Comparison of ENCODE assay signal across 15 mouse cellular contexts in genomic region chr9:50811187-50811586, GRCm38 (mm10). TPM values are rescaled to one million over a fixed set of nuclear protein-coding genes. Genes with fewer than 3 reads are reported as not detected.
DNase-seq lines count a peak whose midpoint lies in the region; ATAC-seq and TF ChIP-seq lines count a peak whose summit lies in the region.
"Had no signal": no experiment of that assay in that cellular context is flagged by ENCODE, and none has a peak within 500 bp of the region (broad histone marks: within the 10 kb centered on the region; RNA-seq: fewer than 3 reads in every experiment).

No protein-coding gene starts in this region.

- TF ChIP-seq CTCF in heart, adult 2 months (IDR thresholded peaks at IDR 0.05): no peak
- no peak for TF ChIP-seq CTCF in G1E (IDR thresholded peaks at IDR 0.05; ENCODE audit: low read depth, low read length)
- no peak for TF ChIP-seq CTCF in hindbrain, postnatal 0 days (IDR thresholded peaks at IDR 0.05; ENCODE audit: low read depth)
- TF ChIP-seq CTCF in thymus, adult 2 months (IDR thresholded peaks at IDR 0.05; ENCODE audit: borderline replicate concordance, control insufficient read depth, extremely low read depth, insufficient read depth, low read length, poor library complexity): no peak

- no peaks in the 10 kb centered on the region for H3K9me3 ChIP-seq in G1E (replicated peaks)
- H3K9me3 ChIP-seq in liver, embryonic 15.5 days (replicated peaks): no peaks in the 10 kb centered on the region
- no peaks in the 10 kb centered on the region for H3K9me3 ChIP-seq in hindbrain, postnatal 0 days (ENCODE audit: low read length)
- H3K9me3 ChIP-seq: embryonic facial prominence, embryonic 15.5 days had no signal

- peak; percentile 34 for DNase-seq in heart, adult 11 months
- DNase-seq in heart, adult 2 months: no peak
- DNase-seq in G1E (ENCODE audit: low spot score): peak; percentile 14
- no peak for DNase-seq in hindbrain, postnatal 0 days (ENCODE audit: low spot score)
- no peak for DNase-seq in thymus, adult 2 months
- no peak for DNase-seq in retina, embryonic 14.5 days (ENCODE audit: low spot score)
- DNase-seq: cerebellum, adult 2 months; gastrocnemius, postnatal 14 days; kidney, postnatal 10 days; layer of hippocampus, adult 9-11 months; thymus, postnatal 25 days had no signal

- H3K4me1 ChIP-seq in heart, adult 2 months (ENCODE audit: control insufficient read depth, insufficient read depth, low read length): no peaks in the 10 kb centered on the region
- peaks cover 49% of the 10 kb centered on the region for H3K4me1 ChIP-seq in G1E (ENCODE audit: insufficient read depth, low read depth, low read length)
- peaks cover 81% of the 10 kb centered on the region for H3K4me1 ChIP-seq in liver, embryonic 15.5 days (replicated peaks)
- H3K4me1 ChIP-seq in hindbrain, postnatal 0 days (ENCODE audit: insufficient read depth, low read length): no peaks in the 10 kb centered on the region
- no peaks in the 10 kb centered on the region for H3K4me1 ChIP-seq in thymus, adult 2 months (replicated peaks; ENCODE audit: control insufficient read depth, insufficient read depth, low read length)
- H3K4me1 ChIP-seq: embryonic facial prominence, embryonic 15.5 days had no signal

- no peak for TF ChIP-seq EP300 in heart, adult 2 months (IDR thresholded peaks at IDR 0.05; ENCODE audit: insufficient read depth, low read depth, low read length)

- WGBS in heart, adult 2 months: 73% methylated on average over 7 of the region's 7 CpGs
- 35% methylated on average over 7 of the region's 7 CpGs for WGBS in liver, embryonic 15.5 days (ENCODE audit: insufficient replicate concordance)
- 97% methylated on average over 7 of the region's 7 CpGs for WGBS in hindbrain, postnatal 0 days
- 97% methylated on average over 7 of the region's 7 CpGs for WGBS in thymus, adult 2 months

- TF ChIP-seq POLR2A in heart, adult 2 months (IDR thresholded peaks at IDR 0.05; ENCODE audit: insufficient read depth, low read depth, low read length): no peak
- TF ChIP-seq POLR2A in thymus, adult 2 months (IDR thresholded peaks at IDR 0.05; ENCODE audit: control insufficient read depth, extremely low read depth, insufficient read depth, low read length, poor library complexity): no peak

- intact Hi-C loops in heart, adult 2 months (cut with DNase I): no loop called here

- no peaks in the 10 kb centered on the region for H3K79me2 ChIP-seq in heart, adult 2 months (replicated peaks; ENCODE audit: control insufficient read depth, insufficient read depth, low read length)

- peak overlapping the region; percentile 50 for H3K4me2 ChIP-seq in liver, embryonic 15.5 days
- H3K4me2 ChIP-seq in hindbrain, postnatal 0 days (ENCODE audit: low read depth, low read length): no peak overlapping the region
- H3K4me2 ChIP-seq: embryonic facial prominence, embryonic 15.5 days had no signal

- H3K36me3 ChIP-seq in heart, adult 2 months (ENCODE audit: control insufficient read depth, insufficient read depth, low read length): no peaks in the 10 kb centered on the region
- H3K36me3 ChIP-seq in G1E (replicated peaks): peaks cover 79% of the 10 kb centered on the region
- H3K36me3 ChIP-seq in liver, embryonic 15.5 days (replicated peaks): peaks cover 32% of the 10 kb centered on the region
- peaks cover 21% of the 10 kb centered on the region for H3K36me3 ChIP-seq in hindbrain, postnatal 0 days (ENCODE audit: insufficient read depth, low read length)
- 0 out of 2 replicates have a peak, but pooled peaks cover 4% of the 10 kb centered on the region for H3K36me3 ChIP-seq in thymus, adult 2 months (ENCODE audit: control insufficient read depth, insufficient read depth, low read length)

- no peak overlapping the region for H3K9ac ChIP-seq in heart, adult 2 months (ENCODE audit: low read depth, low read length)
- peak overlapping the region; percentile 11; the same call in 1 of the 2 replicates for H3K9ac ChIP-seq in liver, embryonic 15.5 days
- H3K9ac ChIP-seq in hindbrain, postnatal 0 days (replicated peaks; ENCODE audit: low read length): no peak overlapping the region
- H3K9ac ChIP-seq: embryonic facial prominence, embryonic 15.5 days had no signal

- H3K27ac ChIP-seq in heart, adult 2 months: no peak overlapping the region
- H3K27ac ChIP-seq in liver, embryonic 15.5 days (replicated peaks): peak overlapping the region; percentile 93
- no peak overlapping the region for H3K27ac ChIP-seq in hindbrain, postnatal 0 days
- H3K27ac ChIP-seq in thymus, adult 2 months (ENCODE audit: control insufficient read depth, insufficient read depth, low read length): no peak overlapping the region
- H3K27ac ChIP-seq: embryonic facial prominence, embryonic 15.5 days had no signal

- no peak overlapping the region for H3K4me3 ChIP-seq in heart, adult 2 months
- no peak overlapping the region; the same call in 1 of the 2 replicates for H3K4me3 ChIP-seq in G1E (ENCODE audit: low read depth, low read length)
- H3K4me3 ChIP-seq in liver, embryonic 15.5 days (replicated peaks): no peak overlapping the region
- H3K4me3 ChIP-seq in hindbrain, postnatal 0 days (ENCODE audit: low read length): no peak overlapping the region
- H3K4me3 ChIP-seq in thymus, adult 2 months (ENCODE audit: control insufficient read depth, insufficient read depth, low read length): no peak overlapping the region
- H3K4me3 ChIP-seq: embryonic facial prominence, embryonic 15.5 days had no signal

- ATAC-seq in G1E (ENCODE audit: extremely low read depth, insufficient number of reproducible peaks, low FRiP score, poor library complexity, severe bottlenecking): peak; percentile 87
- ATAC-seq in erythroblast, adult 5-6 weeks (replicated peaks; ENCODE audit: low FRiP score, poor library complexity, severe bottlenecking): peak; percentile 88
- ATAC-seq in liver, embryonic 15.5 days (ENCODE audit: insufficient read depth): peak; percentile 92
- no peak for ATAC-seq in hindbrain, postnatal 0 days
- ATAC-seq: midbrain, embryonic 16.5 days had no signal

- no peaks in the 10 kb centered on the region for H3K27me3 ChIP-seq in heart, adult 2 months (ENCODE audit: control insufficient read depth, insufficient read depth, low read length)
- H3K27me3 ChIP-seq in G1E (ENCODE audit: insufficient read depth, low read length): no peaks in the 10 kb centered on the region
- H3K27me3 ChIP-seq in liver, embryonic 15.5 days: no peaks in the 10 kb centered on the region
- H3K27me3 ChIP-seq in hindbrain, postnatal 0 days (ENCODE audit: insufficient read depth, low read length): no peaks in the 10 kb centered on the region
- H3K27me3 ChIP-seq in thymus, adult 2 months (ENCODE audit: control insufficient read depth, insufficient read depth, low read length): no peaks in the 10 kb centered on the region
- H3K27me3 ChIP-seq: embryonic facial prominence, embryonic 15.5 days had no signal

RNA-seq across cellular contexts. Expression of gene Ppp2r1b, which starts 33.9 kb away (rescaled TPM):
- 10 to 100 TPM; 10.3 to 10.8 TPM for total RNA-seq in heart, adult 2 months (2021)
- polyA plus RNA-seq in heart, adult 2 months (2012; rRNA removed): 5.4 and 7.1 TPM in 2 replicates
- total RNA-seq in G1E (2014; fragmentation: Nextera tagmentation): 57.7 and 68.7 TPM in 2 replicates
- 82.9 and 93.0 TPM in 2 replicates for total RNA-seq in G1E (2017)
- 18.9 and 21.3 TPM in 2 replicates for polyA plus RNA-seq in G1E (2012)
- total RNA-seq in erythroblast, adult 5-6 weeks (2015; ENCODE audit: low replicate concordance): 43.5 and 61.5 TPM in 2 replicates
- 71.8 and 77.1 TPM in 2 replicates for total RNA-seq in erythroblast, adult 5-6 weeks (2017; ENCODE audit: low replicate concordance)
- 68.8 and 70.2 TPM in 2 replicates for polyA plus RNA-seq in liver, embryonic 15.5 days (2015; fragmentation: Nextera tagmentation; extraction: Ambion mirVana)
- 18.8 and 23.5 TPM in 2 replicates for total RNA-seq in hindbrain, postnatal 0 days (2014; rRNA removed)
- 31.4 and 32.8 TPM in 2 replicates for polyA plus RNA-seq in hindbrain, postnatal 0 days (2015; fragmentation: Nextera tagmentation; extraction: Ambion mirVana)
- 17.1 and 19.7 TPM in 2 replicates for polyA plus RNA-seq in thymus, adult 2 months (2012; rRNA removed)

RNA-seq across cellular contexts. Expression of gene 1110032A03Rik, which starts 35.9 kb away (rescaled TPM):
- 10 to 100 TPM; 11.8 to 12.1 TPM for total RNA-seq in heart, adult 2 months (2021)
- 34.5 and 39.0 TPM in 2 replicates for polyA plus RNA-seq in heart, adult 2 months (2012; rRNA removed)
- total RNA-seq in G1E (2014; fragmentation: Nextera tagmentation) (59.2 and 70.6 TPM in 2 replicates), G1E (2017) (23.1 and 23.5 TPM in 2 replicates)
- polyA plus RNA-seq in G1E (2012): 1.2 and 2.0 TPM in 2 replicates
- total RNA-seq in erythroblast, adult 5-6 weeks (2015; ENCODE audit: low replicate concordance): 30.6 and 50.6 TPM in 2 replicates
- total RNA-seq in erythroblast, adult 5-6 weeks (2017; ENCODE audit: low replicate concordance): 38.8 and 44.6 TPM in 2 replicates
- polyA plus RNA-seq in liver, embryonic 15.5 days (2015; fragmentation: Nextera tagmentation; extraction: Ambion mirVana): 17.4 and 18.6 TPM in 2 replicates
- total RNA-seq in hindbrain, postnatal 0 days (2014; rRNA removed): 39.1 and 42.3 TPM in 2 replicates
- 66.2 and 75.0 TPM in 2 replicates for polyA plus RNA-seq in hindbrain, postnatal 0 days (2015; fragmentation: Nextera tagmentation; extraction: Ambion mirVana)
- polyA plus RNA-seq in thymus, adult 2 months (2012; rRNA removed): 20.0 and 22.4 TPM in 2 replicates

RNA-seq across cellular contexts. Expression of gene Alg9, which starts 36.4 kb away (rescaled TPM):
- total RNA-seq in heart, adult 2 months (2021): 1 to 10 TPM; 9.6 to 9.9 TPM
- polyA plus RNA-seq in heart, adult 2 months (2012; rRNA removed): 13.4 and 19.9 TPM in 2 replicates
- total RNA-seq in G1E (2014; fragmentation: Nextera tagmentation): 29.3 and 35.3 TPM in 2 replicates
- 20.6 and 21.9 TPM in 2 replicates for total RNA-seq in G1E (2017)
- polyA plus RNA-seq in G1E (2012): 14.8 and 18.0 TPM in 2 replicates
- total RNA-seq in erythroblast, adult 5-6 weeks (2015; ENCODE audit: low replicate concordance): 46.1 and 60.4 TPM in 2 replicates
- total RNA-seq in erythroblast, adult 5-6 weeks (2017; ENCODE audit: low replicate concordance): 18.0 and 28.7 TPM in 2 replicates
- 14.3 and 14.4 TPM in 2 replicates for polyA plus RNA-seq in liver, embryonic 15.5 days (2015; fragmentation: Nextera tagmentation; extraction: Ambion mirVana)
- total RNA-seq in hindbrain, postnatal 0 days (2014; rRNA removed): 92.7 and 94.0 TPM in 2 replicates
- polyA plus RNA-seq in hindbrain, postnatal 0 days (2015; fragmentation: Nextera tagmentation; extraction: Ambion mirVana): 46.4 and 49.9 TPM in 2 replicates
- 23.2 and 23.4 TPM in 2 replicates for polyA plus RNA-seq in thymus, adult 2 months (2012; rRNA removed)

RNA-seq across cellular contexts. Expression of gene Fdxacb1, which starts 43.2 kb away (rescaled TPM):
- total RNA-seq in heart, adult 2 months (2021): 1 to 10 TPM; 4.7 to 5.1 TPM
- 3.4 and 5.2 TPM in 2 replicates for polyA plus RNA-seq in heart, adult 2 months (2012; rRNA removed)
- total RNA-seq in G1E (2014; fragmentation: Nextera tagmentation) (6.4 and 13.3 TPM in 2 replicates), G1E (2017) (9.1 and 9.2 TPM in 2 replicates)
- polyA plus RNA-seq in G1E (2012): 1.0 and 1.7 TPM in 2 replicates
- total RNA-seq in erythroblast, adult 5-6 weeks (2015; ENCODE audit: low replicate concordance): 2.5 and 5.8 TPM in 2 replicates
- 2.2 and 3.5 TPM in 2 replicates for total RNA-seq in erythroblast, adult 5-6 weeks (2017; ENCODE audit: low replicate concordance)
- 8.5 and 10.3 TPM in 2 replicates for polyA plus RNA-seq in liver, embryonic 15.5 days (2015; fragmentation: Nextera tagmentation; extraction: Ambion mirVana)
- total RNA-seq in hindbrain, postnatal 0 days (2014; rRNA removed): 8.9 and 11.7 TPM in 2 replicates
- 9.6 and 12.0 TPM in 2 replicates for polyA plus RNA-seq in hindbrain, postnatal 0 days (2015; fragmentation: Nextera tagmentation; extraction: Ambion mirVana)
- polyA plus RNA-seq in thymus, adult 2 months (2012; rRNA removed): 4.5 and 4.7 TPM in 2 replicates

RNA-seq across cellular contexts. Expression of gene Hspb2, which starts 59.0 kb away (rescaled TPM):
- 100 to 1,000 TPM; 131 to 139 TPM for total RNA-seq in heart, adult 2 months (2021)
- 201 and 224 TPM in 2 replicates for polyA plus RNA-seq in heart, adult 2 months (2012; rRNA removed)
- total RNA-seq in G1E (2014; fragmentation: Nextera tagmentation) (not detected in 2 replicates), G1E (2017) (not detected in 2 replicates)
- polyA plus RNA-seq in G1E (2012): not detected in 2 replicates
- not detected in 2 replicates for total RNA-seq in erythroblast, adult 5-6 weeks (2015; ENCODE audit: low replicate concordance)
- not detected in 2 replicates for total RNA-seq in erythroblast, adult 5-6 weeks (2017; ENCODE audit: low replicate concordance)
- 2.1 and 3.5 TPM in 2 replicates for polyA plus RNA-seq in liver, embryonic 15.5 days (2015; fragmentation: Nextera tagmentation; extraction: Ambion mirVana)
- total RNA-seq in hindbrain, postnatal 0 days (2014; rRNA removed): 5.4 TPM in 1 of 2 replicates, not detected in the other
- polyA plus RNA-seq in hindbrain, postnatal 0 days (2015; fragmentation: Nextera tagmentation; extraction: Ambion mirVana): 2.2 and 2.9 TPM in 2 replicates
- 3.8 and 16.7 TPM in 2 replicates for polyA plus RNA-seq in thymus, adult 2 months (2012; rRNA removed)

Comparison
In these comparisons a context has a peak if more than half of its experiments do, and no peak if none do; other contexts are left out.
1. DNase-seq: peak in heart, adult 11 months (single experiment) and G1E (single experiment); none in heart, adult 2 months (0 of 2), hindbrain, postnatal 0 days (single experiment), thymus, adult 2 months (single experiment) and retina, embryonic 14.5 days (single experiment).